Mouse (Mus musculus): ENCODE results near the gene Bhlhe23. TPM values are rescaled to one million over a fixed set of nuclear protein-coding genes. Genes with fewer than 3 reads are reported as not detected.
A peak's percentile ranks its signal among the peaks of the same experiment; 100 is the strongest.

Gene Bhlhe23
- total RNA-seq, 2 experiments from 2014 or later = not detected

DNA sequence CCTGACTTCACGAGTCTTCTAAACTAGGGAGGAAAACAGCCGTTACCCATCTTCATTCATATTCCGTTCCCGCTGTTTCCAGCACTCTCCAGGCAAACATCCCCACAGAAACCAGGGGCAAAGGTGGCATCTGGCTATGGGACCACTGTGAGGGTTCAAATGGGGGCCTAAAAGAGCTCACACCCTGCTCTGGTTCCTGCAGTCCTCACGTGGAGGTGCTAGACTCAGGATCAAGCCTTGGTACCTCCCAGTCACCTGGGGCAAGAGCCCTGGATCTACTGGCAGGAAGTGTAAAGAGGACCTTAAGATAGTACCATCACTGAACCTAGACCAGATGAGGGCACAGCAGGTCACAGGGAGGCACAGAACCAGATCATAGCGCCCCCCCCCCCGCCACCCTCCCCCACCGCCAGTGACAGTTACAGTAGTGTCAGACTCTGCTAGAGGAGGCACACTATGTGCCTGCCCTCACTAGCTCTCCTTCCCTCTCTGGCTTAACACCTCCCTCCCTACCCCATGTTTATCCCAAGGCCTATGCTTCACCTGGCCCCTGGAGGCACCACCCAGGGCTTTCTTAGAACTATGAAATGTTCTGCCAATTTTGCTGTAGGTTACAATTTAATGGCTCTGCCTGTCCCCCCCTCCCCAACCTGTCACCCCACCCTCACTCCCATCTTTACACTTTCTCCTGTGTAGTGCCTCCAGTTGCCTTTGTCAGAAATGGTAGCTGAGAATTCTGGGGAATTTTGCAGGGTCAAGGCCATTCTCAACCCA lies 50.7 kb downstream of the Bhlhe23 start:
- DNase-seq (ENCODE audit: low spot score in 2 of 2) = no peak

DNA sequence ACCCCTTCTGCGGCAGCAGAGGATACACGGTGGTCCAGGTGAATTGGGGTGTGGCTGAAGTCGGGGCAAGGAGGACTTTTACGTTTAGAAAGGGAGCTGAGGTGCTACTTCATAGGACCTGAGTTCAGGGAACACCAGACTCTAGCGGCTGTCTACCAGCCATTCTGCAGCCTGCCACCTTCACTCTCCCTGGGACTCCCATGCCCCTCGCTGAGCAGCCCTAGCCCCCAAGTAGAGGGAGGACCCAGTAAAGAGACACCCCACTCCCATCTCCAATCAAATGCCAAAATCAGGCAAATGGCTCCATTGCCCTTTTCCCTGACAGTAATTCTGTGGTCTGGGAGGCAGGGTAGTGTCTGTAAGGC lies 51.3 kb downstream of the Bhlhe23 start:
- no peak for DNase-seq (ENCODE audit: low spot score in 2 of 2)

DNA sequence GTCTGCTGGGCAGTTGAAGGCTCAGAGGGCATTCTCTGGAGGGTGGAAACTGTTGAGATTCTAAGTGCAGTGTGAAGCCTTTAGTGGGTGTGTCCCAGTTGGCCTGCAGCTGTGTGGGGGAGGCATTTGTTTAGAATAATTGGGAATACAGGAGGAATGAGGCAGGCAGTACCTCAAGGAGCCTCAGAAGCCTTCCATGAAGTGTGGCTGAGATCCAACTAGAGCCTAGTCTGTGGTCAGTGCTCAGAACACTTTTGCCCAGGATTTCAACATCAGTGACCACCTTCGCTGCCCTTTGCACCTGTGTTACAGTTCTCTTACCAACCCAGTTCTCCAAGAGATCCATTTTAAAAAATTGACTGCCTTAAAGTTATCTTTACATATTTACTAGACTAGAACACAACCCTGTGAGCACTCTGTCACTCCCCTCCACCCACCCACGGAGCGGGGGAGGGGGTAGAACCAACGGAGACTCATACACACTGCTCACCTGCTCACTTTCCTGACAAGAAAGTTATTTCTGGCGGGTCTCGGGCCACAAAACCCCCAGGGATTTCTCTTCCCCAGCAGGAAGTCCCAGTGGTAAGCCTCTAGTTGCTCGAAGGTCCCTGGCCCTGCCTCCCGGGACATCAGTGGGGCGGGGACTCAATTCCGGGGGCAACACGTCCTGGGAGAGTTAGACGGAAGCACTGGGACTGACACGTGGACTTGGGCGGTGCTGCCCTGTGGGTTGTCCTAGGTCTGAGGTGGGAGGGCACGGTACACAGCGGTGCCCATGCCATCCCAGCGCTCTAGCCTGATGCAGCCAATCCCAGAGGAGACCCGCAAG lies 51.9 kb downstream of the Bhlhe23 start, which contains the start of gene Slc17a9:
Slc17a9 (plus strand) TSS at position 679 of the 829 bp plus-strand sequence.
- DNase-seq (ENCODE audit: low spot score in 2 of 2) = peak in 1 of 2 experiments; percentile 23

Other genes starting within 250 kb of the Bhlhe23 start
- gene Mrgbp, start 195.6 kb downstream of the Bhlhe23 start, total RNA-seq (2021) = 10 to 100 TPM; 14.1 to 17.3 TPM
- gene Ogfr, start 187.7 kb downstream of the Bhlhe23 start, total RNA-seq (2021) = 10 to 100 TPM; 46.8 to 52.2 TPM
- 1 to 10 TPM; 2.2 to 2.7 TPM for gene Col9a3, start 179.1 kb downstream of the Bhlhe23 start, total RNA-seq (2021)
- 1 to 10 TPM in 1 of 2 experiments, under 1 TPM in 1; 0.93 to 1.3 TPM for gene Tcfl5, start 134.2 kb downstream of the Bhlhe23 start, total RNA-seq (2021)
- 10 to 100 TPM; 37.9 to 41.3 TPM for gene Dido1, start 66.9 kb downstream of the Bhlhe23 start, total RNA-seq (2021)
- gene Gid8, start 66.8 kb downstream of the Bhlhe23 start, total RNA-seq (2021) = 10 to 100 TPM; 55.3 to 63.3 TPM
- under 1 TPM; 0.73 to 0.93 TPM for gene Slc17a9, start 51.6 kb downstream of the Bhlhe23 start, total RNA-seq (2021)
- 10 to 100 TPM; 42.2 to 48.3 TPM for gene Ythdf1, start 144.0 kb upstream of the Bhlhe23 start, total RNA-seq (2021)
- not detected for gene Birc7, start 152.1 kb upstream of the Bhlhe23 start, total RNA-seq (2021)
- gene Nkain4, start 177.8 kb upstream of the Bhlhe23 start, total RNA-seq (2021) = 1 to 10 TPM; 2.5 to 3.6 TPM
- gene Arfgap1, start 190.3 kb upstream of the Bhlhe23 start, total RNA-seq (2021) = 10 to 100 TPM; 69.0 to 73.9 TPM
- 10 to 100 TPM; 11.1 to 13.1 TPM for gene Col20a1, start 209.6 kb upstream of the Bhlhe23 start, total RNA-seq (2021)

All from gastrocnemius, postnatal 4 days (tissue).